Mouse (Mus musculus) limb, embryonic 11.5 days (tissue): Measurements from ENCODE around the gene Defa33. TPM values are rescaled to one million over a fixed set of nuclear protein-coding genes. Genes with fewer than 3 reads are reported as not detected.
"Not testable (repeated sequence)": the region's sequence is repeated elsewhere in the genome, so short reads cannot be mapped to it uniquely, and the experiment has no call there.

ENCODE experiments used
- ATAC-seq: fragments of 200-750 bp; cut with Nextera tagmentation; 2 replicates; pipeline ENCODE4 v1.8.0; 2017; ENCODE audit warnings: low read depth; ENCODE audit not compliant: insufficient number of reproducible peaks, low FRiP score, low TSS enrichment
- DNase-seq: peaks from one replicate; pipeline ENCODE4 v3.0.0-alpha.2; 2015; ENCODE audit warnings: low spot score
- H3K27ac ChIP-seq: fragments of 300-500 bp; sonication (generic); replicated peaks from 2 replicates; pipeline ENCODE4 v1.5.1; 2014; ENCODE audit warnings: low read depth, mild to moderate bottlenecking, low read length
- H3K27me3 ChIP-seq: fragments of 300-500 bp; sonication (generic); 2 replicates; pipeline ENCODE4 v1.6.1; 2014; ENCODE audit warnings: mild to moderate bottlenecking, low read length, mixed read lengths; ENCODE audit not compliant: control insufficient read depth, insufficient read depth
- H3K36me3 ChIP-seq: fragments of 300-500 bp; sonication (generic); 2 replicates; pipeline ENCODE4 v1.6.1; 2014; ENCODE audit warnings: mild to moderate bottlenecking, low read length, moderate library complexity, mixed read lengths; ENCODE audit not compliant: control insufficient read depth, insufficient read depth
- H3K4me1 ChIP-seq: fragments of 300-500 bp; sonication (generic); 2 replicates; pipeline ENCODE4 v1.6.1; 2014; ENCODE audit warnings: low read length, mixed read lengths; ENCODE audit not compliant: control insufficient read depth, insufficient read depth
- H3K4me2 ChIP-seq: fragments of 300-500 bp; sonication (generic); 2 replicates; pipeline ENCODE4 v1.6.1; 2014; ENCODE audit warnings: low read depth, mild to moderate bottlenecking, moderate library complexity; ENCODE audit not compliant: severe bottlenecking
- H3K4me3 ChIP-seq: fragments of 300-500 bp; sonication (generic); 2 replicates; pipeline ENCODE4 v1.5.1; 2014; ENCODE audit warnings: low read depth, low read length
- H3K9ac ChIP-seq: fragments of 300-500 bp; sonication (generic); 2 replicates; pipeline ENCODE4 v1.6.1; 2014; ENCODE audit warnings: mild to moderate bottlenecking, low read length
- H3K9me3 ChIP-seq: fragments of 300-500 bp; sonication (generic); 2 replicates; pipeline ENCODE4 v1.6.1; 2016; ENCODE audit warnings: low read length; ENCODE audit not compliant: control insufficient read depth
- WGBS: fragments of 180-500 bp; shearing (Covaris S2); extraction: QIAGEN DNeasy Blood & Tissue Kit; methylation state at CpG from one replicate; pipeline ENCODE4 v1.1.7; 2014; 5-methylcytosine and 5-hydroxymethylcytosine counted together
- polyA plus RNA-seq: library from polyadenylated mRNA; unstranded; fragments of >200 nt; fragmentation: Nextera tagmentation; extraction: Ambion mirVana; gene quantifications from 2 replicates; pipeline ENCODE4 v1.2.1, GENCODE M21; 2014

Gene Defa33
- polyA plus RNA-seq, result not detected in 2 replicates

GRCm38 (mm10) chr8:21391511-21391910 lies at the start of gene Defa33:
Gene Defa33 (plus strand): TSS chr8:21391811.
- no CpG with 5 or more reads among the region's 2 CpGs for WGBS
- not testable (repeated sequence) for H3K27ac ChIP-seq, ATAC-seq, H3K4me2 ChIP-seq, H3K36me3 ChIP-seq, H3K9me3 ChIP-seq, H3K4me3 ChIP-seq, H3K9ac ChIP-seq, DNase-seq, H3K4me1 ChIP-seq, H3K27me3 ChIP-seq

- not testable (repeated sequence) for H3K36me3 ChIP-seq, H3K4me2 ChIP-seq, ATAC-seq, H3K9me3 ChIP-seq, H3K4me1 ChIP-seq, H3K27me3 ChIP-seq, DNase-seq, H3K9ac ChIP-seq, H3K27ac ChIP-seq, H3K4me3 ChIP-seq
- WGBS, result no CpG with 5 or more reads among the region's 2 CpGs
These were observed 13.4 kb upstream of the Defa33 start, which contains the start of gene Defa2 for GRCm38 (mm10) chr8:21378215-21378614. Gene Defa2 (plus strand): TSS chr8:21378515.

GRCm38 (mm10) chr8:21427111-21427510 lies 35.5 kb downstream of the Defa33 start, which contains the start of gene Defa36:
Gene Defa36 (plus strand): TSS chr8:21427411.
- DNase-seq, ATAC-seq, H3K9me3 ChIP-seq, H3K4me3 ChIP-seq, H3K9ac ChIP-seq, H3K27me3 ChIP-seq, H3K4me2 ChIP-seq, H3K36me3 ChIP-seq, H3K4me1 ChIP-seq, H3K27ac ChIP-seq: not testable (repeated sequence)
- no CpG with 5 or more reads among the region's 1 CpGs for WGBS

Other genes starting within 250 kb of the Defa33 start
- not detected in 2 replicates for gene Defa22, start 229.5 kb upstream of the Defa33 start, polyA plus RNA-seq
- not detected in 2 replicates for gene Defa31, start 200.2 kb upstream of the Defa33 start, polyA plus RNA-seq
- not detected in 2 replicates for gene Gm15293, start 190.2 kb upstream of the Defa33 start, polyA plus RNA-seq
- gene Gm15292, start 142.1 kb upstream of the Defa33 start, polyA plus RNA-seq, result not detected in 2 replicates
- gene Defa27, start 76.3 kb upstream of the Defa33 start, polyA plus RNA-seq, result not detected in 2 replicates
- gene Defa29, start 64.8 kb upstream of the Defa33 start, polyA plus RNA-seq, result not detected in 2 replicates
- not detected in 2 replicates for gene Defa2, start 13.3 kb upstream of the Defa33 start, polyA plus RNA-seq
- gene Defa36, start 35.6 kb downstream of the Defa33 start, polyA plus RNA-seq, result not detected in 2 replicates
- not detected in 2 replicates for gene Gm7849, start 64.7 kb downstream of the Defa33 start, polyA plus RNA-seq
- gene Defa20, start 117.4 kb downstream of the Defa33 start, polyA plus RNA-seq, result not detected in 2 replicates
- not detected in 2 replicates for gene Defa32, start 137.2 kb downstream of the Defa33 start, polyA plus RNA-seq
- not detected in 2 replicates for gene Defa37, start 173.6 kb downstream of the Defa33 start, polyA plus RNA-seq
- not detected in 2 replicates for gene Defa28, start 191.2 kb downstream of the Defa33 start, polyA plus RNA-seq
- gene Gm7861, start 202.7 kb downstream of the Defa33 start, polyA plus RNA-seq, result not detected in 2 replicates
- not detected in 2 replicates for gene Defa26, start 226.4 kb downstream of the Defa33 start, polyA plus RNA-seq